Mouse (Mus musculus): ENCODE data around the gene Mboat1. TPM values are rescaled to one million over a fixed set of nuclear protein-coding genes. Genes with fewer than 3 reads are reported as not detected.

Gene Mboat1
- polyA plus RNA-seq, 1 experiment from 2014 or later, result 13.5 TPM

DNA sequence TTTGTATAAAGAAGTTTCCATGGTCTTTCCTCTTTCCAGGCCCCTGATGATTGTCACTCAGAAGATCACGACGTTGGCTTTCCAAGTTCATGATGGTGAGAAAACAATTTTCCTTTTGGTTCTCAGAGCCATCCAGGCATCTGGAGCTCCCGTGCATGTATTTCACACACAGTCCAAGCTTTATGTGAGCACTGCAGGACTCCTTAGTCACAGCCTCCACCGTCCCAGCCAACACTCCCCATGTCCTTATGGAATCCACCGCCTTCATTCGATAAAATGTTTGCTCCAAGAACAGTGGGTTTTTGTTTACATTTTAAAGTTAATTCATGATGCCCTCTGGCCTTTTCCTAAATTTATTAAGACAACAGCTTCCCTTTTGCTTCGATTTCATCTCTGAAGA, 83.3 kb downstream of the Mboat1 start:
- ATAC-seq (ENCODE audit: insufficient number of reproducible peaks, insufficient read depth, low FRiP score, low TSS enrichment, low read depth), result no peak
- whole genome bisulfite sequencing, result 83% methylated on average over 7 of the region's 7 CpGs
- H3K9me3 ChIP-seq, result no peaks in the 10 kb centered on the region
- no peak overlapping the region for H3K4me3 ChIP-seq
- H3K36me3 ChIP-seq, result 0 out of 2 replicates have a peak, but pooled peaks cover 3% of the 10 kb centered on the region
- peaks cover 20% of the 10 kb centered on the region for H3K4me1 ChIP-seq
- H3K9ac ChIP-seq, result no peak overlapping the region
- H3K4me2 ChIP-seq, result no peak overlapping the region
- no peak overlapping the region for H3K27ac ChIP-seq
- no peaks in the 10 kb centered on the region for H3K27me3 ChIP-seq

DNA sequence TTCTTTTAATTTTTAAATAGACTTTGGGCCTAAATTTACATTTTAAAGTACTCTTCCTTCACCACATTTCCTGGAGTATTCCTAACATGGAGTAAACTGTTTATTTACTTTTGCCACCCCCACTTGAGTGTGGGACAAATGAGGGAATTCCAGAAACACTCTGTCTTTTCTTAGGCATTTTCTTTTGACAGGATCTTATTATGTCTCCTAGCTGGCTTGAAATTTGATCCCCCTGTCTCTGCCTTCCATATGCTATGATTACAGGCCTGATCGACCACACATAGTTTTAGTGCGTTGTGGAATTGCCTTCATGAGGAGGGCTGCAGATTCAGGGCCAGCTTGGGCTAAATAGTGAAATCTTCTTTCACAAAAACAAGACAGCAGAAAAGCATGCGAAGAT, 85.0 kb downstream of the Mboat1 start:
- Histone ChIP-seq H3K4me1 (peaks cover 20% of the 10 kb centered on the region), H3K4me3 (no peak overlapping the region), H3K4me2 (no peak overlapping the region), H3K27me3 (no peaks in the 10 kb centered on the region), H3K9me3 (no peaks in the 10 kb centered on the region), H3K27ac (peak overlapping the region; percentile 88), H3K36me3 (0 out of 2 replicates have a peak, but pooled peaks cover 3% of the 10 kb centered on the region), H3K9ac (no peak overlapping the region)
- WGBS, result 8% methylated on average over 3 of the region's 3 CpGs
- ATAC-seq (ENCODE audit: insufficient number of reproducible peaks, insufficient read depth, low FRiP score, low TSS enrichment, low read depth), result no peak

DNA sequence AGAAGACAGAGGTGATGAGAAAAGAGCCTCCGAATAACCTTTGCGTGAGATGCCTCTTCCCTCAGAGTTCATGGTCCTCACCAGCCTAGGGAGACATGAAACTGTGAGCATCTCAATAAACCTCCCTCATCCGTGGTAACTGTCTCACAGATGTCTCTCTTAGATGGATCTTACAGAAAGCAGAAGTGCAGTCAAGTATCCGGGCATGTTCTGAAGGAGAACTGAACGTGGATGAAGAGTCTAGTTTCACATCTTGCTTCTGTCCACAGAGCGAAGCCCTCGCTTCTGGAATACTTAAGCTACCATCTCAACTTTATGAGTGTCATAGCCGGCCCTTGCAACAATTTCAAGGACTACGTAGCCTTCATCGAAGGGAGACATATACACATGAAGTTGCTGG, 87.8 kb downstream of the Mboat1 start:
- ATAC-seq (ENCODE audit: insufficient number of reproducible peaks, insufficient read depth, low FRiP score, low TSS enrichment, low read depth), result no peak
- H3K9ac ChIP-seq, result no peak overlapping the region
- H3K4me3 ChIP-seq, result no peak overlapping the region
- no peaks in the 10 kb centered on the region for H3K9me3 ChIP-seq
- 96% methylated on average over 10 of the region's 10 CpGs for WGBS
- H3K4me2 ChIP-seq, result no peak overlapping the region
- H3K36me3 ChIP-seq, result 0 out of 2 replicates have a peak, but pooled peaks cover 3% of the 10 kb centered on the region
- H3K27ac ChIP-seq, result no peak overlapping the region
- no peaks in the 10 kb centered on the region for H3K27me3 ChIP-seq
- peaks cover 25% of the 10 kb centered on the region for H3K4me1 ChIP-seq

DNA sequence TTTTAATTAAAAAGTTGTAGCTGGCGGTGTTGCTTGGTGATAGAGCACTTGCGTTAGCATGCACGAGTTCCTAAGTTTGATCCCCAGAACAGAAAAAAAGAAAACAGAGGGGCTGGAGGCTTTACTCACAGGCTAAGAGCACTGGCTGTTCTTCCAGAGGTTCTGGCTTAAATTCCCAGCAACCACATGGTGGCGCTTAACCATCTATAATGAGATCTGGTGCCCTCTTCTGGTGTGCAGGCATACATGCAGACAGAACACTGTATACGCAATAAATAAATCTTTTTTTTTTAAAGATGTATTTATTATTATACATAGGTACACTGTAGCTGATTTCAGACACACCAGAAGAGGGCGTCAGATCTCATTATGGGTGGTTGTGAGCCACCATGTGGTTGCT, 88.4 kb downstream of the Mboat1 start:
- no peak overlapping the region for H3K27ac ChIP-seq
- H3K9ac ChIP-seq, result no peak overlapping the region
- H3K4me2 ChIP-seq, result no peak overlapping the region
- H3K36me3 ChIP-seq, result 0 out of 2 replicates have a peak, but pooled peaks cover 3% of the 10 kb centered on the region
- H3K27me3 ChIP-seq, result no peaks in the 10 kb centered on the region
- WGBS, result 92% methylated on average over 6 of the region's 6 CpGs
- H3K9me3 ChIP-seq, result no peaks in the 10 kb centered on the region
- no peak overlapping the region for H3K4me3 ChIP-seq
- H3K4me1 ChIP-seq, result peaks cover 28% of the 10 kb centered on the region
- no peak for ATAC-seq (ENCODE audit: insufficient number of reproducible peaks, insufficient read depth, low FRiP score, low TSS enrichment, low read depth)

DNA sequence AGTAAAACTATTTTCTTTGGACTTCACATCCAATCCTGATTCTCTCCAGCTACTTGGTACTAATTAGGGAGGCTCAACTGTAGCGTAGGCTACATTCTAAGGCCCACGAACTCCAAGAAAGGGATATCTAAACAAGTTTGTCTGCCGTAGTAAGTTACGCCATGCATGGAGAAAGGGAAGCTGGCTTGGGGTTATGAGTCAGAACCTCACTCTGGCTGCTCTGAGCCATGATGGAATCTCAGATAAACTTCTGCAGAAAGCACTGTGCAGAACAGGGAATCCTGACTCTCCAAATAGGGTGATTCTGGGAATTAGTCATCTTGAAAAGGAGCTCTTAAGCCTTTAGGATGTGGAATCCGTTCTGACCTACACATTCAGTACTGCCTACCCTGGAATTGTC, 92.5 kb downstream of the Mboat1 start:
- H3K4me3 ChIP-seq, result no peak overlapping the region
- 0 out of 2 replicates have a peak, but pooled peaks cover 3% of the 10 kb centered on the region for H3K36me3 ChIP-seq
- no peak for ATAC-seq (ENCODE audit: insufficient number of reproducible peaks, insufficient read depth, low FRiP score, low TSS enrichment, low read depth)
- peaks cover 8% of the 10 kb centered on the region for H3K4me1 ChIP-seq
- no peak overlapping the region for H3K4me2 ChIP-seq
- no peaks in the 10 kb centered on the region for H3K9me3 ChIP-seq
- no peak overlapping the region for H3K9ac ChIP-seq
- 50% methylated on average over 5 of the region's 5 CpGs for WGBS
- H3K27ac ChIP-seq, result peak overlapping the region; percentile 11; the same call in 1 of the 2 replicates
- H3K27me3 ChIP-seq, result no peaks in the 10 kb centered on the region

DNA sequence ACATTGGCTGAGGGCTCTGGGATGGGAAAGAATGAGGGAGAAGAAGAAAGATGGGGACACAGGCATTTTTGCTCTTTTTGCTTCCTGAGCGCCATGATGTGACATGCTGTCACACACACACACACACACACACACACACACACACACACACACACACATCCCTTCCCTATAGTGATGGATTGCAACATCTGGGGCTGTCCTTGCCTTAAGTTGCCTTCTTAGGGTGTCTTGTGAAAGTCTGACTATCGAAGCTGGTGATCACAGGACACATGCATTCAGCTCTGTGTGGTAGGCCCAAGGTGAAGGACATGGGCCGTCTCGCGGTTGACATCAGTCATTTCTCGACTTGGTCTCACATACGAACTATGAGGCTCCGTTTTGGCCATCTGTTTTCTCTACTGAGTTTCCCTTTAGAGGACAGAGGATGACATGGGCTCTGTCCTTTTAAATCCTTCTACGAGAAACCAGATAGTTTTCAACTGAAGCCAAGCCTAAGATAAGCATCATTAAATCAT, 93.4 kb downstream of the Mboat1 start:
- H3K9ac ChIP-seq, result no peak overlapping the region
- H3K4me3 ChIP-seq, result no peak overlapping the region
- H3K4me2 ChIP-seq, result no peak overlapping the region
- no peak for ATAC-seq (ENCODE audit: insufficient number of reproducible peaks, insufficient read depth, low FRiP score, low TSS enrichment, low read depth)
- H3K4me1 ChIP-seq, result peaks cover 8% of the 10 kb centered on the region
- no peaks in the 10 kb centered on the region for H3K36me3 ChIP-seq
- WGBS, result 88% methylated on average over 9 of the region's 9 CpGs
- no peaks in the 10 kb centered on the region for H3K27me3 ChIP-seq
- H3K9me3 ChIP-seq, result no peaks in the 10 kb centered on the region
- no peak overlapping the region for H3K27ac ChIP-seq

DNA sequence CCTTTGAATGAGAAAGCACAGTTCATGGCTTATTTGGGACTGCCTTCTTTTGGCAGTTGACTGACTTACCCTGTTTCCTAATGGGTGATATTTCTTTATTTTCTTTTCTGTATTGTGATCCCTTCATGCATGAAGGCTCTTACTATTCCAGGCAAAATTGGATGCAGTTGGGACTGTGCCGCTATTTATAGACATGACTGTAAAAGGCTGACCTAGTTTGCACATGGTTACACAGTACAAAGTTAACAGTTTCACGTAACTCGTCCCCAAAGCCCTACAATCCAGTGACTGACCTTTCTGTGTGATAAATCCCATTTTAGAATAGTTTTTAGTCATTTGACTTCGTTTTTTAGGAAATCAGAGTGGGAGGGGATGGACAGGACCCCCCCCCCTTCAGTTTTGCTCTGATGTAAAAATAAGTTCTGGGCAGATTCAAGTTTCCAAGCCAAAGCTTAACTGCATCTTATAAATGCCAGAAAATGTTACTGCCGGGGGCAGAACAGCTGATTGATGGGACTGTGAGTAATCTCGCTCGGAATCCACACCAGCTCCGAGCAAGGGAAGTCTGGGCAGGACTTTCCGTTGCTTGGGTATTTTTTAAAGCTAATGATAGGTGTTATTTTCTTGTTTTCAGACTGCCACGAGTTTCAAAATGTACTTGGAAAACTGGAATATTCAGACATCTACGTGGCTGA, 98.9 kb downstream of the Mboat1 start:
- Histone ChIP-seq H3K9me3 (no peaks in the 10 kb centered on the region), H3K4me2 (peak overlapping the region; percentile 27; the same call in 1 of the 2 replicates), H3K27ac (peak overlapping the region; percentile 48), H3K9ac (no peak overlapping the region), H3K4me3 (no peak overlapping the region), H3K36me3 (0 out of 2 replicates have a peak, but pooled peaks cover 3% of the 10 kb centered on the region), H3K27me3 (no peaks in the 10 kb centered on the region), H3K4me1 (peaks cover 6% of the 10 kb centered on the region; the same call in 1 of the 2 replicates)
- no peak for ATAC-seq (ENCODE audit: insufficient number of reproducible peaks, insufficient read depth, low FRiP score, low TSS enrichment, low read depth)
- 39% methylated on average over 11 of the region's 11 CpGs for WGBS

DNA sequence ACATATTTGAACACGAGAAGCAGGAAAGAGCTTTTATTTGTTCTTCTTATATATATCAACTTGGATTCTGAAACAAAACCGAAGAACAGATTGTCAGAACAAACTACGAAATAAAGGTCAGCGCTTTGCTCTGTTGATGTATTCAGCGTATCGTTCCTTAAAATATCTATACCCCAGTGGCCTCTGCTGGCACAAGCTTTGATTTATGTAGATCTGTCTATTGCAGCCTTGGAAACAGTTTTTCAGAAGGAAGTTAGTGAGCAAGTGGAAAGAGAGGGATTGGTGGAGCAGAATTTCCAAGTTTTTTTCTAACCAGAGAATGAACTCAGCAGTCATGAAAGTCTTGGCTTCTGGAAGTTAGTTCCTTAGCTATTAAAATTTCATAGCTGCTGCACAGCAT, 103.1 kb downstream of the Mboat1 start:
- ATAC-seq (ENCODE audit: insufficient number of reproducible peaks, insufficient read depth, low FRiP score, low TSS enrichment, low read depth), result no peak
- H3K4me3 ChIP-seq, result no peak overlapping the region
- no peak overlapping the region for H3K4me2 ChIP-seq
- no peak overlapping the region for H3K9ac ChIP-seq
- no peaks in the 10 kb centered on the region for H3K9me3 ChIP-seq
- WGBS, result 90% methylated on average over 6 of the region's 6 CpGs
- H3K36me3 ChIP-seq, result peaks cover 3% of the 10 kb centered on the region; the same call in 1 of the 2 replicates
- H3K27ac ChIP-seq, result no peak overlapping the region
- H3K4me1 ChIP-seq, result peaks cover 6% of the 10 kb centered on the region; the same call in 1 of the 2 replicates
- H3K27me3 ChIP-seq, result no peaks in the 10 kb centered on the region

DNA sequence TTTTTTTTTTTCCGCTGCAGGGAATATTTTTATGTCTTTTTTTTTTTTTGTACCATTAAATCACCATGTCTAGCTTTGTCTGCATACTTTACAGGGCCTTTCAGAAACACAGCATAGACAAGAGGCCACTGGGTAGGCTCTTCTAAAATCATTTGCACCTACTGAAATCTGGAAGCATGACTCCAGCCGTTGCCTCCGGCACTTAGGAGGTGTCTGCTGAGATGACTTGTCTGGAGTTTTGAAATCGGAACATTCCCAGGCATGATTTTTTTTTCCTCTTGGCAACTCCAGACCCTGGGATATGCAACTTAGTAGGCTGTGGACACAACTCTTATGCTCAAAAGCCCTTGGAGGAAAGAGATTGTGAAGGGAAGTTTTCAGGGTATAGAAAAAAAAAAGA, 109.3 kb downstream of the Mboat1 start:
- Histone ChIP-seq H3K9me3 (no peaks in the 10 kb centered on the region), H3K4me2 (no peak overlapping the region), H3K4me3 (no peak overlapping the region), H3K36me3 (peaks cover 3% of the 10 kb centered on the region), H3K9ac (no peak overlapping the region), H3K27ac (no peak overlapping the region), H3K4me1 (no peaks in the 10 kb centered on the region), H3K27me3 (no peaks in the 10 kb centered on the region)
- 88% methylated on average over 4 of the region's 4 CpGs for WGBS
- no peak for ATAC-seq (ENCODE audit: insufficient number of reproducible peaks, insufficient read depth, low FRiP score, low TSS enrichment, low read depth)

DNA sequence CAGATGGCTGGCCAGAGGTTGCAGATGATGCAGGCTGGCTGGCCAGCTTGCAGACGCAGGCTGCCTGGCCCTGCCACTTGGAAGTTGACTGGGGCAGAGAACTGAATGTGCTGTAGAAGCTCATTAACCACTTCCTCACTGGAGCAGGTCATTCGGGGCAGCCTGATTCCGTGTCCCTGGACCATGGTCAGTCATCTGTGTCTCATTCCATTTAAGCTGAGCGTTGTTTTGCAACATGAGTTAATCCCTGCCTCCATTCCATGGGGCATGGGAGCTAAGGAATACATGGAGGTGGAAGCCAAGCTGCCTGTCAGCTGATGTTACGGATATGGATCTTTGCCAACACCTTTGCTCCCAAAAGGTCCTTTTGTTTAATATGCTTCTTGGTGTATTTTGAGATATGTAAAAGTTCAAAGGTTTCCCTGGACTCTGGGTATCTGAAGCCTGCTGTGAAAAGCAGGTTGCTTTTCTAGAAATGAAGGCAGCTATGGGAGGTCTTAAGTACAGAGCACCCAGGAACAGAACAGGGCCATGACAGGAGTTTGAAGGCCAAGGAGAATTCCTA, 114.1 kb downstream of the Mboat1 start:
- 50% methylated on average over 5 of the region's 5 CpGs for WGBS
- H3K9me3 ChIP-seq, result no peaks in the 10 kb centered on the region
- no peak for ATAC-seq (ENCODE audit: insufficient number of reproducible peaks, insufficient read depth, low FRiP score, low TSS enrichment, low read depth)
- H3K27me3 ChIP-seq, result no peaks in the 10 kb centered on the region
- H3K27ac ChIP-seq, result no peak overlapping the region
- H3K4me3 ChIP-seq, result no peak overlapping the region
- H3K4me1 ChIP-seq, result no peaks in the 10 kb centered on the region
- peaks cover 3% of the 10 kb centered on the region; the same call in 1 of the 2 replicates for H3K36me3 ChIP-seq
- H3K9ac ChIP-seq, result no peak overlapping the region
- no peak overlapping the region for H3K4me2 ChIP-seq

DNA sequence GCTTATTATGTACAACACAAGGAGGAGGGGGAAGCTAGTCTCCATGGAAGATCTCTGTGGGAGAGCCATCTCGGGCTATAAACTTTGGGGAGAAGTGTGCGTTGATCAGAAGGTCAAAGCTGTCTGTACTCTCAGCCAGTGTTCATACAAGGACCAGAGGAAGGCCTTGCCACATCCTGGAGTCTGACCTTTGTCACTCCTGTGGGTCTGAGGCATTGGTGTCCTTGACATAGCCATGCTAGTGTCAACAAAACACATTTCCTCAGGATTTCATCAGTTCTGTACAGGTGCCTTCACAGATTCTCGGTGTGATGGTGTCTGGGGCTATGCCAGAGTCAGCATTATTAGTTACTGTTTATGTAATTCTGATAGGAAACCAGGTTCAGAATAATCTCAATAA, 115.1 kb downstream of the Mboat1 start:
- no peak overlapping the region for H3K27ac ChIP-seq
- no peak for ATAC-seq (ENCODE audit: insufficient number of reproducible peaks, insufficient read depth, low FRiP score, low TSS enrichment, low read depth)
- H3K4me3 ChIP-seq, result no peak overlapping the region
- H3K4me2 ChIP-seq, result no peak overlapping the region
- peaks cover 3% of the 10 kb centered on the region; the same call in 1 of the 2 replicates for H3K36me3 ChIP-seq
- H3K4me1 ChIP-seq, result no peaks in the 10 kb centered on the region
- H3K27me3 ChIP-seq, result no peaks in the 10 kb centered on the region
- 84% methylated on average over 3 of the region's 3 CpGs for WGBS
- no peaks in the 10 kb centered on the region for H3K9me3 ChIP-seq
- no peak overlapping the region for H3K9ac ChIP-seq

DNA sequence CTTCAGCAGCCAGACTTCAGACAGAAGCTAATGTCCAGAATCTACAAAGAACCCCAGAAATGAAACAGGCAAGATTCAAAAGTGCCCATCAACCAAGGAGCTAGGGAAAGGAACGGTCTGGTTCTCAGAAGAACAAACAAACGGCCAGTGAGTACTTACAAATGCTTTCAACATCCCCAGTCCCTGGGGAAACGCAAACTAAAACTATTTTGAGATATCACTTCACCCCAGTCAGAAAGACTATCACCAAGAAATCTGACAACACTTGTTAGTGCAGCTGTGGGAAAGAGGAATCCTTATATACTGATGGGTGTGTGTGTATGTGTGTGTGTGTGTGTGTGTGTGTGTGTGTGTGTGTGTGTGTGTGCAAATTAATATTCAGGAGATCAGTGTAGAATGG, 116.4 kb downstream of the Mboat1 start:
- Histone ChIP-seq H3K9me3 (no peaks in the 10 kb centered on the region), H3K4me3 (no peak overlapping the region), H3K9ac (no peak overlapping the region), H3K4me1 (no peaks in the 10 kb centered on the region), H3K4me2 (no peak overlapping the region), H3K27ac (no peak overlapping the region), H3K27me3 (no peaks in the 10 kb centered on the region), H3K36me3 (no peaks in the 10 kb centered on the region)
- WGBS, result 48% methylated on average over 3 of the region's 3 CpGs
- no peak for ATAC-seq (ENCODE audit: insufficient number of reproducible peaks, insufficient read depth, low FRiP score, low TSS enrichment, low read depth)

Measured in embryonic facial prominence, embryonic 13.5 days (tissue).